Mouse (Mus musculus) A20 (cell line): ENCODE results near the gene Pdia4.
"Not testable (repeated sequence)": the region's sequence is repeated elsewhere in the genome, so short reads cannot be mapped to it uniquely, and the experiment has no call there.

Experiments
- DNase-seq: peaks from one replicate; pipeline ENCODE4 v3.0.0-alpha.2; 2011; ENCODE audit warnings: low read depth, low spot score

Gene Pdia4

GRCm38 (mm10) chr6:47813257-47813878 lies at the start of gene Pdia4:
Gene Pdia4, minus strand, starts transcription at chr6:47813430.
- DNase-seq, result peak; percentile 100

GRCm38 (mm10) chr6:47857729-47858128 lies 44.5 kb upstream of the Pdia4 start:
- DNase-seq, result not testable (repeated sequence)

- no peak for DNase-seq
These were observed 44.0 kb upstream of the Pdia4 start for GRCm38 (mm10) chr6:47857241-47857640.

- no peak for DNase-seq
These were observed 32.5 kb upstream of the Pdia4 start for GRCm38 (mm10) chr6:47845779-47846178.

- no peak for DNase-seq
These were observed 29.1 kb upstream of the Pdia4 start for GRCm38 (mm10) chr6:47842337-47842736.

- no peak for DNase-seq
These were observed 28.6 kb upstream of the Pdia4 start for GRCm38 (mm10) chr6:47841831-47842230.

DNA sequence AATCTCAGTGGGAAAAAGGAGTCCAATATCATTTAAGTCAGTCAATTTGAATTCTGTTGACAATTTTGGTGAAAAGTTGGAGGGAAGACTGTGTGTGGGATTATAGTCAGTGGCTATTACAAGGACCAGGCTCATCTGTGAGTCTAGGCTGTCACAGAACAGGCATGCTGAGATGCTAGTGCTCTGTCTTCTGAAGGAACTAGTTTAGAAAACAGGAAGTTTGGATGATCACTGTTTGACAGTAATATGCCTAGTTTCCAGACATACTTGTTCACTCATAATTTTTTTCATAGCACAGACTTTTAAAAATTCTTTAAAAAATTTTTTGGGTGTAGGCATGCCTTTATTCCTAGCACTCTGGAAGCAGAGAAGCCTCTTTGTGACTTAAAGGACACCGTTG lies 27.8 kb upstream of the Pdia4 start:
- peak; percentile 27 for DNase-seq

DNA sequence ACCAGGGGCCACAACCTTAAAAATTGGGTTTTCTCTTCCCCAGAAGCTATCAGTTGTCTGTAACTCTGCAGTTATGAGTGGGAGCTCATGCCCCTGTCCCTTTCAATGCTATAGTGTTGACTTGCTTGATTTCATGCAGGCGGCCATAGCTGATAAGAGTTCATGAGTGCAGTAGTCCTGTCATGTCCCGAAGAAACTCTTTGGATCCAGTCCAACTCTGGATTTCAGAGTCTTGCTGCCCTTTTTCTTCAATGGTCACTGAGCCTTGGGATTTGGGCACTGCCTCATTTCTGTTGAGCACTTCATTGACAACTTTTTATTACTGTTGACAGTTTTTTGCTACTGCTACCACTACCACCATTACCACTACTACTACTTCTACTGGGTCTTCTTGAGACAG lies 24.4 kb upstream of the Pdia4 start:
- no peak for DNase-seq

DNA sequence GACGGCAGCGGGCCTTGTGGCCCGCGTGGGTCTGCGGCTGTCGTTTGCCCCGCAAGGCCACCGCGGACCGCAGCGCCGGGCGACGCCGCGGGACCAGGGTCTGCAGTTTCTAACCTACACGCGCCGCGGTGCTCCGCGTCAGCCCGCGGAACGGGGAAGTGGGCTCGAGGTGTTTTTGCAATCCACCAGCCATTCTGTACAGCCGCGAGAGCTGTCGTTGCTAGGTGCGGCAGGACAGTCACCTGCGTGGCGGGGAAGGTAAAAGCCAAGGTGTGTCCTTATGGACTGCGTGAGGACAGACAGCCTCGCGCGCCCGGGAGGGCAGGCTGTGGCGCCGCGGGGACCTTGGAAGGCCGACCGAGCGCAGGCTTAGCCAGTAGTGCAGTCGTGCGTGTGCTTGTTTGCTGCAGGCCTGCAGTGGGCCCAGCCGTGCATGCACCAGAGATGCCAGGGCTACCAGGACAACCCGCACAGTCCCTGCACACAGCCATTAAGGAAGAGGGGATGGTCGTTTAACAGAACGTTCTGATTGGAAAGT lies 22.8 kb upstream of the Pdia4 start:
- DNase-seq, result peak; percentile 81

DNA sequence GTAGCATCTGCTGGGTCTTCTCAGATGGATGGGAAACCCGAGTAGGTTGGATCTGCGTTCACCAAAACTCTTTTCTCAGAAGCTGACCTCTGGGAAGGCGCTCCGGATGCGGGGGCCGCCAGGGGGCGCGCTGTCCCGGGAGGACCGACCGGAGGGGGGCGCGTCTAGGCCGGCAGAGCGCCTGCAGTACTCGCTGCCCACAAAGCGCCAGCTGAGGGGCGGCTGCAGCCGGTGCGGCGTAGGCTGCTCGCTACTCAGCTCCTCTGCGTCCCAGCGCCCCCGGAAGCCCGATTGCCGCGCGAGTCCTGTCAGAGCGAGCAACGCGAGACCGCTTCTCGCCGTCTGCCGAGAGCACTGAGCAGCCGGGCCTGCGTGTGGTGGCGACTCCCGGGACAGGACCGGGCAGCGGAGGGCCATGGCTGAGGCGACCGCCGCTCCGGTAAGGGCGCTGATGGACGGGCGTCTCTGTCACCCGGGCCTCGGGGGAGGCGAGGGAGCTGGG lies 22.3 kb upstream of the Pdia4 start, which contains the start of gene Zfp398:
TSS of gene Zfp398 (plus strand) at position 180 of the 502 bp plus-strand sequence.
- DNase-seq, result peak; percentile 95

GRCm38 (mm10) chr6:47832220-47832619 lies 19.0 kb upstream of the Pdia4 start:
- DNase-seq, result no peak

GRCm38 (mm10) chr6:47830104-47831078 lies 17.2 kb upstream of the Pdia4 start, which contains the start of gene Zfp786:
Gene Zfp786, minus strand, starts transcription at chr6:47830867.
- peak; percentile 92 for DNase-seq

DNA sequence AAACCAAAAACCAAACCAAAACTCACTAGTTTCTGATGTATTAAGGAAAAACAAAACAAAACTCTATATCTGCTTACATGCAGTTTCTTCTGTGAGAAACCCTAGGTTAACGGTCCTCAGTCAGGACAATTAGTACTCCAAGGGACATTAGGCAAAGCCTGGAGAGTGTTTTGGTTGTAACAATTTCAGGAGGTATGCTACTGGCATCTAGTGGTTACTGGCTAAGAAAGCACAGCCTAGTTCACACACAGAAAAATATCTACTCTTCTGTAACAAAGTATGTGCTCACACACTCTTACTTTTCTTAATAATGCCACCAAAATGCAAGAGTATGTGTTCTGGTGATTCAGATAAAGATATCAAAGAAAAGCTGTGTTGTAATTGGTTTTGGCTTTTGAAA lies 15.7 kb upstream of the Pdia4 start:
- peak; percentile 70 for DNase-seq

GRCm38 (mm10) chr6:47827462-47827861 lies 14.2 kb upstream of the Pdia4 start:
- DNase-seq, result no peak

DNA sequence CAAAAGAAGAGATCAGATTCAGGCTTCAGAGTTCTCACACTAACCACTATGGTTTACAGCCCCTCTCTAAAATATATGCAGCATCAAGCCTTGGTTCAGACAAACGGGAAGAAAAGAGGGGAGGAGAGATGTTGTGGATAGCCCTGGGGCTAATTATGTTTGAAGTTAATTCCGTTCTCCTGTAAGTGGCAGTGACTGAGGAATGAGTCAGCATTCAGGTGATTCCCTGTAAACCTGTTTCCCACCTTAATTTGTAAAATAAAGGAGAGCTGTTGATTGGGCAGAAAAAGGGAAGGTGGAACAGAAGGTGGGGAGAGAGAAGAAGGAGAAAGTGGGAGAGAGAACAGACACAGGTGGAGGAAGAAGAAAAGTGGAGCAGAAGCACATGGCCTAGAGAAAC lies 11.0 kb upstream of the Pdia4 start:
- no peak for DNase-seq

DNA sequence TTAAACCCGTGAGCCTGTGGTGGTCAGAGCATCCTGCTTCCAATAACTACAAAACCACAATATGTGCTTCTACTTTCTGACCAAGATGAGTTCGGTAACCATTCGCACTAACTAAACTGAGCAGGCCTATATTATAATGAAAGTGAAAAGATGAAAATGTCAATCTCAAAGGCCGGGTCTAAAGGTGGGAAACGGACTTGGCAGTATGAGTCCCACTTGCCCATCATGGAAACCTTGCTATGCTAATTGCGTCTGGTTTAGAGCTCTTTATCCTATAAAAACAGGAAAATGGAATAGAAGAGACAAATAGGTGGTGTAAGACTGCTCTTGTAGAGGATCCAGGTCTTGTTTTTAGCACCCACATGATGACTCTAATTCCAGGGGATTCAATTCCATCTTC lies 8.5 kb upstream of the Pdia4 start:
- DNase-seq, result no peak

- no peak for DNase-seq
These were observed 8.0 kb upstream of the Pdia4 start for GRCm38 (mm10) chr6:47821236-47821635.

DNA sequence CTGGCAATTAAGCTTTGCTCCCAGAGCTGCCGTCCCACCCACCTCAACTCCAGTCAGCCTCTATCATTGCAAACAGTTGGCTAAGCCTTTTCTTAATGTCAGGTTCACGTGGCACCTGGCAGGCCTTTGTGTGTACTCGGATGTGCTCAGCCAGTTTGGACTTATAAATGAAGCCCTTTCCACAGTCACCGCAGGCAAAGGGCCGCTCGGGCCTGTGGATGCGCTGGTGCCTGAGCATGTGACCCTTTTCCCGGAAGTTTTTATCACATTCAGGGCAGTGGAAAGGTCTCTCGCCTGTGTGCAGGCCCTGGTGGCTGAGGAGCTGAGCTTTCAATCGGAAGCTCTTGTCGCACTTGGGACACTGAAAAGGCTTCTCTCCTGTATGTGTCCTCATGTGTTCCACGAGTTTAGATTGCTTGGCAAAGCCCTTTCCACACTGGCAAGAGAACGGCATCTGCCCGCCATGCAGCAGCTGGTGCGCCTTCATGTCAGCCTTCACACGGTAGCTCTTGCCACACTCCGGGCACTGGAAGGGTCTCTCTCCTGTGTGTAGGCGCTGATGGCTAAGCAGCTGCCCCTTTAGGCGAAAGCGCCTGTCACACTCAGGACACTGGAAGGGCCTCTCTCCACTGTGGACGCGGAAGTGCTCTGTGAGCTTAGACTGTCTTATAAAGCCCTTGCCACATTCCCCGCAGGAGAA lies 6.5 kb upstream of the Pdia4 start:
- no peak for DNase-seq

- DNase-seq, result no peak
These were observed 5.5 kb upstream of the Pdia4 start for GRCm38 (mm10) chr6:47818721-47819120.

- no peak for DNase-seq
These were observed 2.9 kb upstream of the Pdia4 start for GRCm38 (mm10) chr6:47816151-47816550.

GRCm38 (mm10) chr6:47812271-47812915 lies 837 bp downstream of the Pdia4 start:
- peak; percentile 49 for DNase-seq
